Mouse (Mus musculus) embryonic stem cell, embryonic (primary cell): Measurements from ENCODE around the gene Dync2li1.

Experiments used
- CTCF ChIA-PET, 4 experiments: fragments of 300-600 bp in 2 of 4; fragments of 350-600 bp in 2 of 4; sonication (Branson Sonifier 250); formaldehyde crosslinking; loops; one replicate each; lab custom pipeline; 2022; ENCODE audit warnings: inconsistent platforms in 2 of 4; lab: Charles Lee
- POLR2A ChIA-PET, 4 experiments: fragments of 300-600 bp in 2 of 4; fragments of 350-600 bp in 2 of 4; sonication (Branson Sonifier 250); formaldehyde crosslinking; loops; one replicate each; lab custom pipeline; 2022; ENCODE audit warnings: antibody characterized with exemption in 4 of 4, inconsistent platforms in 1 of 4; lab: Charles Lee

Gene Dync2li1

GRCm38 (mm10) chr17:84628611-84629010 lies 2.3 kb downstream of the Dync2li1 start:
- CTCF ChIA-PET: no interaction called here

GRCm38 (mm10) chr17:84631836-84632235 lies 5.5 kb downstream of the Dync2li1 start:
- CTCF ChIA-PET: interaction anchor here in 1 of 4 experiments (0.5 kb wide), 1 partner anchor 558 kb away, joined by 5 read pairs; no protein-coding TSS in a partner anchor
- POLR2A ChIA-PET: interaction anchor here in 1 of 4 experiments (1.2 to 2.1 kb wide), 2 partner anchors 24 to 165 kb away, joined by 3 to 7 read pairs; partner anchors contain the start of gene Thada

More at GRCm38 (mm10) chr17:84628611-84629010, 2.3 kb downstream of the Dync2li1 start:
- POLR2A ChIA-PET: interaction anchor here in 1 of 4 experiments (0.6 kb wide), 1 partner anchor 1214 kb away, joined by 5 read pairs; no protein-coding TSS in a partner anchor

- ChIA-PET POLR2A (interaction anchor here in 1 of 4 experiments (0.5 to 2.1 kb wide), 3 partner anchors 156 to 390 kb away, joined by 3 to 7 read pairs (median 3); partner anchors contain the start of gene Thada), CTCF (no interaction called here)
Measured at GRCm38 (mm10) chr17:84633443-84633842, 7.1 kb downstream of the Dync2li1 start.

GRCm38 (mm10) chr17:84636328-84636727 lies 10.0 kb downstream of the Dync2li1 start:
- ChIA-PET CTCF (interaction anchor here in 1 of 4 experiments (0.7 kb wide), 1 partner anchor 556 kb away, joined by 6 read pairs; no protein-coding TSS in a partner anchor), POLR2A (interaction anchor here in 3 of 4 experiments (0.5 to 1.1 kb wide), 6 partner anchors 9 to 51 kb away, joined by 3 to 5 read pairs (median 3); no protein-coding TSS in a partner anchor)

- POLR2A ChIA-PET: interaction anchor here in 2 of 4 experiments (0.6 to 1.0 kb wide), 4 partner anchors 9 to 385 kb away, joined by 3 read pairs; no protein-coding TSS in a partner anchor
- CTCF ChIA-PET: interaction anchor here in 2 of 4 experiments (0.5 to 0.6 kb wide), 2 partner anchors 46 to 552 kb away, joined by 3 read pairs; no protein-coding TSS in a partner anchor
Measured at GRCm38 (mm10) chr17:84637971-84638370, 11.7 kb downstream of the Dync2li1 start.

GRCm38 (mm10) chr17:84639796-84640378 lies 13.6 kb downstream of the Dync2li1 start:
- POLR2A ChIA-PET: interaction anchor here in 2 of 4 experiments (0.7 to 1.2 kb wide), 5 partner anchors 971 to 985 kb away, joined by 3 to 52 read pairs (median 4); no protein-coding TSS in a partner anchor
- CTCF ChIA-PET: interaction anchor here in 2 of 4 experiments (0.6 kb wide), 3 partner anchors 73 to 772 kb away, joined by 4 read pairs; no protein-coding TSS in a partner anchor

- ChIA-PET CTCF (interaction anchor here in 3 of 4 experiments (0.6 to 1.8 kb wide), 4 partner anchors 10 to 966 kb away, joined by 3 to 6 read pairs (median 4); no protein-coding TSS in a partner anchor), POLR2A (interaction anchor here in 2 of 4 experiments (1.0 to 1.5 kb wide), 3 partner anchors 10 to 111 kb away, joined by 3 read pairs; no protein-coding TSS in a partner anchor)
Measured at GRCm38 (mm10) chr17:84641893-84642292, 15.6 kb downstream of the Dync2li1 start.

GRCm38 (mm10) chr17:84642324-84642723 lies 16.0 kb downstream of the Dync2li1 start:
- ChIA-PET POLR2A (interaction anchor here in 3 of 4 experiments (0.6 to 1.5 kb wide), 7 partner anchors 10 to 797 kb away, joined by 3 to 6 read pairs (median 3); no protein-coding TSS in a partner anchor), CTCF (interaction anchor here in 3 of 4 experiments (0.6 to 1.8 kb wide), 5 partner anchors 9 to 966 kb away, joined by 3 to 8 read pairs (median 4); no protein-coding TSS in a partner anchor)

- ChIA-PET CTCF (no interaction called here), POLR2A (interaction anchor here in 2 of 4 experiments (0.5 to 1.3 kb wide), 7 partner anchors 9 to 440 kb away, joined by 3 to 6 read pairs (median 3); no protein-coding TSS in a partner anchor)
Measured at GRCm38 (mm10) chr17:84644292-84645050, 18.2 kb downstream of the Dync2li1 start.

- ChIA-PET CTCF (no interaction called here), POLR2A (interaction anchor here in 2 of 4 experiments (0.5 to 1.3 kb wide), 4 partner anchors 8 to 86 kb away, joined by 3 to 4 read pairs (median 3); no protein-coding TSS in a partner anchor)
Measured at GRCm38 (mm10) chr17:84645119-84645518, 18.8 kb downstream of the Dync2li1 start.

GRCm38 (mm10) chr17:84645894-84646293 lies 19.6 kb downstream of the Dync2li1 start:
- CTCF ChIA-PET: no interaction called here
- POLR2A ChIA-PET: no interaction called here

- ChIA-PET POLR2A (interaction anchor here in 1 of 4 experiments (1.0 kb wide), 1 partner anchor 8 kb away, joined by 3 read pairs; no protein-coding TSS in a partner anchor), CTCF (no interaction called here)
Measured at GRCm38 (mm10) chr17:84646477-84646876, 20.2 kb downstream of the Dync2li1 start.

GRCm38 (mm10) chr17:84647630-84648029 lies 21.3 kb downstream of the Dync2li1 start:
- POLR2A ChIA-PET: interaction anchor here in 1 of 4 experiments (0.6 kb wide), 1 partner anchor 80 kb away, joined by 3 read pairs; no protein-coding TSS in a partner anchor

GRCm38 (mm10) chr17:84650302-84651017 lies 24.2 kb downstream of the Dync2li1 start:
- POLR2A ChIA-PET: no interaction called here
- CTCF ChIA-PET: no interaction called here

More at GRCm38 (mm10) chr17:84647630-84648029, 21.3 kb downstream of the Dync2li1 start:
- CTCF ChIA-PET: no interaction called here

GRCm38 (mm10) chr17:84653544-84653943 lies 27.2 kb downstream of the Dync2li1 start:
- CTCF ChIA-PET: interaction anchor here in 1 of 4 experiments (0.6 kb wide), 1 partner anchor 55 kb away, joined by 3 read pairs; no protein-coding TSS in a partner anchor

GRCm38 (mm10) chr17:84656205-84656604 lies 29.9 kb downstream of the Dync2li1 start:
- ChIA-PET CTCF (interaction anchor here in 1 of 4 experiments (0.6 kb wide), 1 partner anchor 27 kb away, joined by 3 read pairs; the partner anchor contains the start of gene Abcg5), POLR2A (interaction anchor here in 2 of 4 experiments (0.5 to 1.0 kb wide), 2 partner anchors 13 to 76 kb away, joined by 5 to 6 read pairs; no protein-coding TSS in a partner anchor)

More at GRCm38 (mm10) chr17:84653544-84653943, 27.2 kb downstream of the Dync2li1 start:
- POLR2A ChIA-PET: interaction anchor here in 1 of 4 experiments (0.6 to 1.3 kb wide), 3 partner anchors 8 to 37 kb away, joined by 3 read pairs; no protein-coding TSS in a partner anchor
